Mouse (Mus musculus): ENCODE results near the gene Styx.

The Styx gene

GRCm38 (mm10) chr14:45350931-45351859 is at the start of gene Styx:
TSS of gene Styx (plus strand) at chr14:45351093.
- DNase-seq (ENCODE audit: low spot score in 2 of 2) = peak; percentile 95 to 96

GRCm38 (mm10) chr14:45303939-45304338 is 47.0 kb upstream of the Styx start:
- no peak for DNase-seq (ENCODE audit: low spot score in 2 of 2)

GRCm38 (mm10) chr14:45304389-45304788 is 46.5 kb upstream of the Styx start:
- DNase-seq (ENCODE audit: low spot score in 2 of 2) = no peak

- no peak for DNase-seq (ENCODE audit: low spot score in 2 of 2)
These were observed 45.0 kb upstream of the Styx start for GRCm38 (mm10) chr14:45305852-45306251.

GRCm38 (mm10) chr14:45307630-45308328 is 43.1 kb upstream of the Styx start:
- DNase-seq (ENCODE audit: low spot score in 2 of 2) = no peak

- no peak for DNase-seq (ENCODE audit: low spot score in 2 of 2)
These were observed 41.2 kb upstream of the Styx start for GRCm38 (mm10) chr14:45309646-45310045.

- no peak for DNase-seq (ENCODE audit: low spot score in 2 of 2)
These were observed 40.8 kb upstream of the Styx start for GRCm38 (mm10) chr14:45310101-45310500.

- DNase-seq (ENCODE audit: low spot score in 2 of 2) = no peak
These were observed 34.0 kb upstream of the Styx start for GRCm38 (mm10) chr14:45316927-45317326.

- DNase-seq (ENCODE audit: low spot score in 2 of 2) = no peak
These were observed 32.9 kb upstream of the Styx start for GRCm38 (mm10) chr14:45317921-45318411.

GRCm38 (mm10) chr14:45318426-45319236 is 32.3 kb upstream of the Styx start, which contains the start of gene Ero1l:
TSS of gene Ero1l (minus strand) at chr14:45318771.
- peak; percentile 86 for DNase-seq (ENCODE audit: low spot score in 2 of 2)

GRCm38 (mm10) chr14:45319237-45319610 is 31.7 kb upstream of the Styx start:
- no peak for DNase-seq (ENCODE audit: low spot score in 2 of 2)

- no peak for DNase-seq (ENCODE audit: low spot score in 2 of 2)
These were observed 30.8 kb upstream of the Styx start for GRCm38 (mm10) chr14:45320111-45320510.

- DNase-seq (ENCODE audit: low spot score in 2 of 2) = no peak
These were observed 29.8 kb upstream of the Styx start for GRCm38 (mm10) chr14:45321067-45321466.

GRCm38 (mm10) chr14:45321622-45322021 is 29.3 kb upstream of the Styx start:
- DNase-seq (ENCODE audit: low spot score in 2 of 2) = no peak

- no peak for DNase-seq (ENCODE audit: low spot score in 2 of 2)
These were observed 28.4 kb upstream of the Styx start for GRCm38 (mm10) chr14:45322450-45322849.

GRCm38 (mm10) chr14:45323320-45323719 is 27.6 kb upstream of the Styx start:
- no peak for DNase-seq (ENCODE audit: low spot score in 2 of 2)

- DNase-seq (ENCODE audit: low spot score in 2 of 2) = no peak
These were observed 25.4 kb upstream of the Styx start for GRCm38 (mm10) chr14:45325471-45325870.

GRCm38 (mm10) chr14:45328072-45328713 is 22.7 kb upstream of the Styx start:
- no peak for DNase-seq (ENCODE audit: low spot score in 2 of 2)

GRCm38 (mm10) chr14:45329018-45329588 is 21.8 kb upstream of the Styx start:
- no peak for DNase-seq (ENCODE audit: low spot score in 2 of 2)

- DNase-seq (ENCODE audit: low spot score in 2 of 2) = peak; percentile 89 to 92
These were observed 21.2 kb upstream of the Styx start, which contains the start of gene Psmc6 for GRCm38 (mm10) chr14:45329589-45330181. TSS of gene Psmc6 (plus strand) at chr14:45329788.
